Mouse (Mus musculus) stomach, embryonic 16.5 days (tissue): ENCODE results near the gene Hhat. TPM values are rescaled to one million over a fixed set of nuclear protein-coding genes. Genes with fewer than 3 reads are reported as not detected.

Experiments used
- ATAC-seq: fragments of 200-750 bp; cut with Nextera tagmentation; 2 replicates; pipeline ENCODE4 v1.8.0; 2017; ENCODE audit warnings: moderate number of reproducible peaks, moderate TSS enrichment; ENCODE audit not compliant: insufficient read depth, low FRiP score
- H3K27ac ChIP-seq: fragments of 300-500 bp; sonication (generic); 2 replicates; pipeline ENCODE4 v1.5.1; 2014; ENCODE audit warnings: low read length
- H3K27me3 ChIP-seq: fragments of 300-500 bp; sonication (generic); 2 replicates; pipeline ENCODE4 v1.6.1; 2014; ENCODE audit warnings: low read length, control low read depth, mixed read lengths; ENCODE audit not compliant: control insufficient read depth, insufficient read depth
- H3K36me3 ChIP-seq: fragments of 300-500 bp; sonication (generic); 2 replicates; pipeline ENCODE4 v1.6.1; 2014; ENCODE audit warnings: low read length; ENCODE audit not compliant: control insufficient read depth, insufficient read depth
- H3K4me1 ChIP-seq: fragments of 300-500 bp; sonication (generic); 2 replicates; pipeline ENCODE4 v1.6.1; 2014; ENCODE audit warnings: low read length, control low read depth, mixed read lengths; ENCODE audit not compliant: control insufficient read depth, insufficient read depth
- H3K4me2 ChIP-seq: fragments of 300-500 bp; sonication (generic); 2 replicates; pipeline ENCODE4 v1.6.1; 2014; ENCODE audit warnings: low read depth, low read length, mixed read lengths
- H3K4me3 ChIP-seq: fragments of 300-500 bp; sonication (generic); replicated peaks from 2 replicates; pipeline ENCODE4 v1.5.1; 2014; ENCODE audit warnings: mild to moderate bottlenecking, low read length
- H3K9ac ChIP-seq: fragments of 300-500 bp; sonication (generic); 2 replicates; pipeline ENCODE4 v1.6.1; 2014; ENCODE audit warnings: low read length
- H3K9me3 ChIP-seq: fragments of 300-500 bp; sonication (generic); replicated peaks from 2 replicates; pipeline ENCODE4 v1.6.1; 2016; ENCODE audit warnings: low read length, control low read depth; ENCODE audit not compliant: control insufficient read depth
- WGBS: fragments of 180-500 bp; shearing (Covaris S2); extraction: QIAGEN DNeasy Blood & Tissue Kit; methylation state at CpG from one replicate; pipeline ENCODE4 v1.1.7; 2014; 5-methylcytosine and 5-hydroxymethylcytosine counted together
- polyA plus RNA-seq: library from polyadenylated mRNA; unstranded; fragments of >200 nt; fragmentation: Nextera tagmentation; extraction: Ambion mirVana; gene quantifications from 2 replicates; pipeline ENCODE4 v1.2.1, GENCODE M21; 2015

Gene Hhat
- polyA plus RNA-seq, 1 experiment from 2014 or later = 8.9 TPM

GRCm38 (mm10) chr1:192789111-192789522 is 18.1 kb upstream of the Hhat start:
- ATAC-seq = peak; percentile 76
- peaks cover 41% of the 10 kb centered on the region for H3K4me1 ChIP-seq

DNA sequence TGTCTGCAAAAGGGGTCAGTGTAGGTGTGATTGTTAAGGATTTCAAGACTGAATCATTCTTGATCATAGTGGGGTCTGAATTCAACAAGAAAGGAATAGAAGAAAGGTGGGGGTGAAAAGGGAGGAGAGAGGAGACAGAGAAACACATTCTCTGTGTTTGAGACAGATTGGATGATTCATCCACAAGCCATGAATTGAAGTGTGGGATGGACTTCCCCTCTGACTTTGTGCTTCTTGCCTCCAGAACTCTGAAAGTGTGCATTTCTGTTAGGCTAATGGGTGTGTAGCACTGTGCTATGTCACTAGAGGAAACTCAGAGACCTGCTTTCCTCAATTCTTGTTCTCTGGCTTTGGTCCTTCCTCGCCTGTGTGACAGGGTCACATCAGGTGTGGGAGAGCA is 15.2 kb upstream of the Hhat start:
- 57% methylated on average over 1 of the region's 1 CpGs for WGBS

More at GRCm38 (mm10) chr1:192789111-192789522, 18.1 kb upstream of the Hhat start:
- Histone ChIP-seq H3K27ac (peak overlapping the region; percentile 89), H3K4me3 (no peak overlapping the region), H3K4me2 (no peak overlapping the region), H3K9ac (peak overlapping the region; percentile 2; the same call in 1 of the 2 replicates), H3K9me3 (no peaks in the 10 kb centered on the region), H3K36me3 (no peaks in the 10 kb centered on the region), H3K27me3 (no peaks in the 10 kb centered on the region)
- 56% methylated on average over 10 of the region's 10 CpGs for WGBS

DNA sequence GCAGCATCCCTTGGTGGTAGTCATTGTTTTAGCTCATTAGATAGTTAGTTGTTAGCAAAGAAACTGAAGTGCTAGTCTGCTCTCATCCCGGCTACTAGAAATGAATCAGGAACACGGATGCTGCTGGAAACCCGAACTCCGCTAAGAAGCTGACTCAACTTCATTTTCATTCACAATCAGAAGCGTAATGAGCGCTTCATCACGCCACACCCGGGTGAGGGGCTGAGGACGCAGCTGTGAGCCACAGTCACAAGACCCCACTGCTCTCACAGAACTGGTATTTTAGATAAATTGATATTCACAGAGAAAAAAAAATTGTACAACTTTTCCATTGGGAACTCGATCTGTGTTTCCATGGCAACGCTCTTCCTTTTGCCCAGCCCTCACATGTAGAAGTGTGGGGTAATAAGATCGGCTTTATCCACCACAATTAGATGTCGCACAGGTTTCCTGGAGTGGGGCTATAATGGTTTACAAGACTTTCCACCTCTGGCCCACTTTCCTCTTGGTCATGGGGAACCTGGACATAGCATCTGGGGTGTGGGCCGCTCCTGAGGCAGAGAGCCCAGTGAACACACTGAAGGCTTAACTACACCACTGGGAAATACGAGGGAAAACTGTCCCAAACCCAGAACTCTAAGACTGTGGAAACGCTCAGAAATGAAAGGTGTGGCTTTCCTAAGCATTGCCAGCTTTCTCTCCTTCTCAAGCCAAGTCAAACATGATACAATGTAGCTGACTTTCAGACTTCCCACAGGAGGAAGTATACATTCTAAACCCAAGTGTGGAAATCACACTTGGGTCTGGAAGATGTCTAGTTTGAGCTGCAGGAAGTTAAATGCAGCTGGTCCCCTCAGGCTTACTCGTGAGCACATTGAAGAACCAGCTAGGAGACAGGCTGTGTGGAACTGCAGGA is 14.3 kb upstream of the Hhat start:
- H3K4me2 ChIP-seq = no peak overlapping the region
- H3K4me3 ChIP-seq = no peak overlapping the region
- H3K4me1 ChIP-seq = peaks cover 24% of the 10 kb centered on the region
- no peak for ATAC-seq
- no peaks in the 10 kb centered on the region for H3K9me3 ChIP-seq
- no peaks in the 10 kb centered on the region for H3K36me3 ChIP-seq
- H3K27me3 ChIP-seq = no peaks in the 10 kb centered on the region
- no peak overlapping the region for H3K9ac ChIP-seq
- WGBS = 69% methylated on average over 17 of the region's 17 CpGs
- H3K27ac ChIP-seq = peak overlapping the region; percentile 78

More for the DNA sequence above, 15.2 kb upstream of the Hhat start:
- Histone ChIP-seq H3K27ac (peak overlapping the region; percentile 78), H3K36me3 (no peaks in the 10 kb centered on the region), H3K4me3 (no peak overlapping the region), H3K9ac (no peak overlapping the region; the same call in 1 of the 2 replicates), H3K9me3 (no peaks in the 10 kb centered on the region), H3K27me3 (no peaks in the 10 kb centered on the region), H3K4me1 (peaks cover 25% of the 10 kb centered on the region), H3K4me2 (no peak overlapping the region)
- no peak for ATAC-seq

GRCm38 (mm10) chr1:192784374-192784773 is 13.4 kb upstream of the Hhat start:
- Histone ChIP-seq H3K4me1 (peaks cover 26% of the 10 kb centered on the region), H3K4me3 (no peak overlapping the region), H3K9ac (no peak overlapping the region), H3K27me3 (no peaks in the 10 kb centered on the region), H3K9me3 (no peaks in the 10 kb centered on the region), H3K4me2 (no peak overlapping the region), H3K36me3 (no peaks in the 10 kb centered on the region), H3K27ac (no peak overlapping the region)
- 28% methylated on average over 4 of the region's 4 CpGs for WGBS
- 0 out of 2 replicates have a peak, but pooled peaks have one; percentile 27 for ATAC-seq

- Histone ChIP-seq H3K9me3 (no peaks in the 10 kb centered on the region), H3K27me3 (no peaks in the 10 kb centered on the region), H3K9ac (no peak overlapping the region), H3K4me2 (no peak overlapping the region), H3K4me1 (peaks cover 20% of the 10 kb centered on the region), H3K4me3 (no peak overlapping the region), H3K36me3 (no peaks in the 10 kb centered on the region), H3K27ac (no peak overlapping the region)
- ATAC-seq = no peak
These were observed 10.2 kb upstream of the Hhat start for GRCm38 (mm10) chr1:192781256-192781655.

DNA sequence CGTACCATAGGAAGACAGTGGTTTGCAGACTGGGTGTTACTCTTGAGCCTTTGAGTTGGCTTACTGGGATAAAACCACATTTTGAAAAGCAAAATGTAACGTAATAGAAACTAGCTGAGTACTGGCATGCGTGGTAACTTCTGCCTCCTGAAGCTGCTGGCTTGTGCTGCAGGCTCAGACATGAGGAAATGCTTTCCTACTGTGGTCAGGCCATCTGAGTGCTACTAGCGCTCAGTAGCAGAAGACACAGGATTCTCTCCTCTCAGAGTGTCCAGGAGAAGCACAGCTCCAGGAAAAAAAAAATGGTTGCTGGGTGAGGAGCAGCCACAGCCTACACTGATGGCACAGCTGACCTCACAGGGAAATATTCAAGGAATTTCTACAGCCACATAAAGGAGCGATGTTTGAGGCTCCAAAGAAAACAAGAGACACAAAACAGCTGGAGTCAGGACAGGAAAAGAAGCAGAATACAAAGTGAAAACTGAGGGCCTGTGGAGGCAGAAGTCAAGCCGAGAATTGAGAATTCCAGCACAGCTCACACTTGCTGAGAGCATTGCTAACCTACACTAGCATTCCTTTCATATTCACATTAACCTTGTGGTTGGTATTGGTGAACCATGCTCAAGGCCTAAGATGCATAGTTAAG is 8.0 kb upstream of the Hhat start:
- Histone ChIP-seq H3K36me3 (no peaks in the 10 kb centered on the region), H3K9me3 (no peaks in the 10 kb centered on the region), H3K9ac (no peak overlapping the region), H3K4me1 (peaks cover 6% of the 10 kb centered on the region; the same call in 1 of the 2 replicates), H3K27ac (peak overlapping the region; percentile 39), H3K4me2 (no peak overlapping the region), H3K4me3 (no peak overlapping the region), H3K27me3 (no peaks in the 10 kb centered on the region)
- 29% methylated on average over 6 of the region's 6 CpGs for WGBS
- peak; percentile 19; the same call in 1 of the 2 replicates for ATAC-seq

- ATAC-seq = no peak
- peaks cover 6% of the 10 kb centered on the region; the same call in 1 of the 2 replicates for H3K4me1 ChIP-seq
- H3K36me3 ChIP-seq = no peaks in the 10 kb centered on the region
- H3K27ac ChIP-seq = no peak overlapping the region
- no peak overlapping the region for H3K4me2 ChIP-seq
- H3K9me3 ChIP-seq = no peaks in the 10 kb centered on the region
- WGBS = 89% methylated on average over 4 of the region's 4 CpGs
- no peaks in the 10 kb centered on the region for H3K27me3 ChIP-seq
- H3K9ac ChIP-seq = no peak overlapping the region
- no peak overlapping the region for H3K4me3 ChIP-seq
These were observed 7.2 kb upstream of the Hhat start for GRCm38 (mm10) chr1:192778206-192778605.

DNA sequence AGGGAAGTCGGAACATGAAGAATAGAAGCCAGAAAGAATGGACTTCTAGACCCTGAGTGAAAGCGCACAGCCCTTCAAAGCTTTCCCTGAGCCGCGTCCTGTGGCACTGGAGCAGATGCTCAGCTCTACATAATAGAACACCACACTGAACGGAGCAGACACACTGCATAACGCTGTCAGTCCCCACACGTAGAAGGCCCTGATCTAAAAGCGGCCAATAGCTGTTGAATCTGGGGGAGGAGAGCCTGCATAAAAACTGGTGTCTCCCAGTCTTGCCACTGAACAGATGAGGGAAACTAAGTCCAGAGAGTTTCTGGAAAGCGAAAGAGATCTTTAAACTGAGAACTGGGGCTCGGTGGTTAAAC is 911 bp downstream of the Hhat start:
- H3K27me3 ChIP-seq = no peaks in the 10 kb centered on the region
- H3K27ac ChIP-seq = peak overlapping the region; percentile 94
- 15% methylated on average over 10 of the region's 10 CpGs for WGBS
- peak overlapping the region; percentile 96 for H3K4me2 ChIP-seq
- no peaks in the 10 kb centered on the region for H3K36me3 ChIP-seq
- peak overlapping the region; percentile 83 for H3K4me3 ChIP-seq
- peak overlapping the region; percentile 99 for H3K9ac ChIP-seq
- ATAC-seq = peak; percentile 67; the same call in 1 of the 2 replicates
- 0 out of 2 replicates have a peak, but pooled peaks cover 14% of the 10 kb centered on the region for H3K4me1 ChIP-seq
- no peaks in the 10 kb centered on the region for H3K9me3 ChIP-seq

DNA sequence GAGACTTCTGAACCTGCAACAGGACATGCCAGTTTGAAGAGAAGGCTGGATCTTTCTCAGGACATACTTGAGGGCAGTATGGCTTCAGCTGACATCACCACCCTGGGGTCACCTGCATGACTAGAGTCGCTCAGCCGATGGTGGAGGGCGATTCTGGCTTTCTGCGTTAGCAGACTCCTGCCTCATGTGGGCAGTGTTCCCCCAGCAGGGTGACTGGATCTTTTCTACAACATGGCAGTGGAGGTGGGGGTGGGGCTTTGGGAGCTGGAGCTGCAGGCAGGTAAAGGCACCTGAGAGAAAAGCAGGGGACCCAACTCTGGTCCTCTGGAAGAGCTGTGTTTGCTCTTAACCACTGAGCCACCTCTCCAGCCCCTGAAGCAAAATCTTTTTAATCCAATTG is 5.5 kb downstream of the Hhat start:
- no peak for ATAC-seq
- Histone ChIP-seq H3K4me1 (peaks cover 11% of the 10 kb centered on the region; the same call in 1 of the 2 replicates), H3K36me3 (no peaks in the 10 kb centered on the region), H3K9ac (no peak overlapping the region), H3K4me3 (no peak overlapping the region), H3K9me3 (no peaks in the 10 kb centered on the region), H3K4me2 (no peak overlapping the region), H3K27me3 (no peaks in the 10 kb centered on the region), H3K27ac (no peak overlapping the region)
- 36% methylated on average over 4 of the region's 4 CpGs for WGBS
